ENCODE assay signal across 8 mouse cellular contexts in the genomic region with DNA sequence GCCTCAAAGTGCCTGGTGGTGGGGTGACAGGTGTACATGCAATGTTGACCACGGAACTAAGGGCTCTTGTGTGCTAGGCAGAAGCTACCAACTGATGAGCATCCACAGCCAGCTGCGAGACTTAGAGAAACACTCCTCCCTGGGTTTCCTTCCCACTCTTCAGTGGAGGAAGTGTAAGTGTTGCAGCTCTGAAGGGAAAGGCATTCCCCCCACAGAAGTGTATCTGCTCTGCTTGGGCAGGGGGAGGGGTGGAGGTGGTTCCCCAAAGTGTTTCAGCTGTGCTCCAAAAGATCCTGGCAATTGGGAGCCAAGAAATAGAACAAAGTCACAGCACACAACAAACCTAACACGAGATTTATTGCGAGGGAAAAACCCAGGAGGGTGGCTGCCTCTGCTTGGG. TPM values are rescaled to one million over a fixed set of nuclear protein-coding genes. Genes with fewer than 3 reads are reported as not detected.
A peak's percentile ranks its signal among the peaks of the same experiment; 100 is the strongest.
DNase-seq lines count a peak whose midpoint lies in the region; ATAC-seq and TF ChIP-seq lines count a peak whose summit lies in the region.

No protein-coding gene starts in this region.

- no peaks in the 10 kb centered on the region for H3K27me3 ChIP-seq in kidney, postnatal 0 days (ENCODE audit: insufficient read depth, low read length)
- 0 out of 2 replicates have a peak, but pooled peaks cover 6% of the 10 kb centered on the region for H3K27me3 ChIP-seq in embryonic facial prominence, embryonic 10.5 days (replicated peaks; ENCODE audit: low read depth, poor library complexity, severe bottlenecking)
- no peaks in the 10 kb centered on the region for H3K27me3 ChIP-seq in intestine, embryonic 14.5 days (replicated peaks; ENCODE audit: control insufficient read depth, insufficient read depth, low read length)
- no peaks in the 10 kb centered on the region for H3K27me3 ChIP-seq in midbrain, postnatal 0 days (ENCODE audit: insufficient read depth, low read length)

- H3K27ac ChIP-seq in kidney, postnatal 0 days = 0 out of 2 replicates have a peak overlapping the region, but pooled peaks have one; percentile 2
- H3K27ac ChIP-seq in embryonic facial prominence, embryonic 10.5 days (replicated peaks) = peak overlapping the region; percentile 96
- H3K27ac ChIP-seq in intestine, embryonic 14.5 days (ENCODE audit: low read depth) = peak overlapping the region; percentile 59; the same call in 1 of the 2 replicates
- H3K27ac ChIP-seq in midbrain, postnatal 0 days (ENCODE audit: low read depth, low read length) = peak overlapping the region; percentile 84

- DNase-seq in kidney, postnatal 0 days (ENCODE audit: low spot score) = no peak
- DNase-seq in kidney, adult 9 months = no peak
- no peak for DNase-seq in embryonic facial prominence, embryonic 10.5 days (ENCODE audit: low spot score)
- no peak for DNase-seq in intestine, embryonic 14.5 days (ENCODE audit: low spot score)
- DNase-seq in midbrain, postnatal 0 days (ENCODE audit: low spot score) = no peak
- DNase-seq in adrenal gland, postnatal 14 days = no peak
- DNase-seq in urinary bladder, postnatal 14 days (ENCODE audit: low spot score) = no peak
- DNase-seq in thymus, postnatal 14 days = no peak

- 0 out of 2 replicates have a peak, but pooled peaks cover 1% of the 10 kb centered on the region for H3K36me3 ChIP-seq in kidney, postnatal 0 days (ENCODE audit: insufficient read depth, low read length)
- H3K36me3 ChIP-seq in embryonic facial prominence, embryonic 10.5 days (replicated peaks) = peaks cover 27% of the 10 kb centered on the region
- H3K36me3 ChIP-seq in intestine, embryonic 14.5 days (ENCODE audit: control insufficient read depth, insufficient read depth, low read length) = peaks cover 14% of the 10 kb centered on the region
- peaks cover 5% of the 10 kb centered on the region; the same call in 1 of the 2 replicates for H3K36me3 ChIP-seq in midbrain, postnatal 0 days (ENCODE audit: insufficient read depth, low read length)

- no peak for ATAC-seq in kidney, postnatal 0 days (replicated peaks; ENCODE audit: low FRiP score, low read depth)
- no peak for ATAC-seq in intestine, embryonic 14.5 days (replicated peaks; ENCODE audit: low FRiP score, low TSS enrichment, low read depth)
- no peak; the same call in 1 of the 2 replicates for ATAC-seq in midbrain, postnatal 0 days (ENCODE audit: low FRiP score)

- no peak for TF ChIP-seq CTCF in kidney, postnatal 0 days (IDR thresholded peaks at IDR 0.05; ENCODE audit: low read depth)
- no peak for TF ChIP-seq CTCF in midbrain, postnatal 0 days (IDR thresholded peaks at IDR 0.05)

- H3K9ac ChIP-seq in kidney, postnatal 0 days (ENCODE audit: low read depth, low read length) = no peak overlapping the region
- H3K9ac ChIP-seq in intestine, embryonic 14.5 days (ENCODE audit: low read length) = peak overlapping the region; percentile 53
- H3K9ac ChIP-seq in midbrain, postnatal 0 days (replicated peaks; ENCODE audit: low read length, poor library complexity, severe bottlenecking) = peak overlapping the region; percentile 67

- H3K4me1 ChIP-seq in kidney, postnatal 0 days (replicated peaks; ENCODE audit: insufficient read depth, low read length) = peaks cover 18% of the 10 kb centered on the region
- peaks cover 49% of the 10 kb centered on the region for H3K4me1 ChIP-seq in embryonic facial prominence, embryonic 10.5 days
- peaks cover 28% of the 10 kb centered on the region for H3K4me1 ChIP-seq in intestine, embryonic 14.5 days (replicated peaks; ENCODE audit: control insufficient read depth, insufficient read depth, low read length)
- peaks cover 16% of the 10 kb centered on the region for H3K4me1 ChIP-seq in midbrain, postnatal 0 days (ENCODE audit: insufficient read depth, low read length)

- no peaks in the 10 kb centered on the region for H3K9me3 ChIP-seq in kidney, postnatal 0 days (replicated peaks; ENCODE audit: low read length)
- no peaks in the 10 kb centered on the region for H3K9me3 ChIP-seq in embryonic facial prominence, embryonic 10.5 days
- no peaks in the 10 kb centered on the region for H3K9me3 ChIP-seq in intestine, embryonic 14.5 days (ENCODE audit: control insufficient read depth, low read length)
- no peaks in the 10 kb centered on the region for H3K9me3 ChIP-seq in midbrain, postnatal 0 days (ENCODE audit: low read length)

- H3K4me3 ChIP-seq in kidney, postnatal 0 days (replicated peaks; ENCODE audit: low read depth, low read length) = 0 out of 2 replicates have a peak overlapping the region, but pooled peaks have one; percentile 92
- H3K4me3 ChIP-seq in embryonic facial prominence, embryonic 10.5 days = peak overlapping the region; percentile 99
- peak overlapping the region; percentile 99; the same call in 1 of the 2 replicates for H3K4me3 ChIP-seq in intestine, embryonic 14.5 days (ENCODE audit: low read depth, low read length)
- H3K4me3 ChIP-seq in midbrain, postnatal 0 days (ENCODE audit: low read depth, low read length) = peak overlapping the region; percentile 100

- H3K4me2 ChIP-seq in kidney, postnatal 0 days (ENCODE audit: low read length) = peak overlapping the region; percentile 54
- peak overlapping the region; percentile 82 for H3K4me2 ChIP-seq in intestine, embryonic 14.5 days (ENCODE audit: low read length)
- H3K4me2 ChIP-seq in midbrain, postnatal 0 days (ENCODE audit: low read depth, low read length, poor library complexity, severe bottlenecking) = peak overlapping the region; percentile 98

- WGBS in kidney, postnatal 0 days = 50% methylated on average over 4 of the region's 4 CpGs
- 64% methylated on average over 4 of the region's 4 CpGs for WGBS in embryonic facial prominence, embryonic 10.5 days
- WGBS in intestine, embryonic 14.5 days = 58% methylated on average over 4 of the region's 4 CpGs
- WGBS in midbrain, postnatal 0 days = 71% methylated on average over 4 of the region's 4 CpGs

RNA-seq across cellular contexts. Expression of a gene that starts 0.9 kb away (rescaled TPM):
- polyA plus RNA-seq in kidney, postnatal 0 days (2015; fragmentation: Nextera tagmentation; extraction: Ambion mirVana) = 11.6 and 12.5 TPM in 2 replicates
- polyA plus RNA-seq in embryonic facial prominence, embryonic 10.5 days (2016; fragmentation: Nextera tagmentation; extraction: Ambion mirVana) = 21.9 and 22.1 TPM in 2 replicates
- polyA plus RNA-seq in intestine, embryonic 14.5 days (2014; fragmentation: Nextera tagmentation; extraction: Ambion mirVana) = 16.6 and 19.4 TPM in 2 replicates
- 39.6 and 45.4 TPM in 2 replicates for total RNA-seq in midbrain, postnatal 0 days (2014; rRNA removed)
- polyA plus RNA-seq in midbrain, postnatal 0 days (2015; fragmentation: Nextera tagmentation; extraction: Ambion mirVana) = 9.1 and 9.7 TPM in 2 replicates
- 64.0 and 64.4 TPM in 2 replicates for total RNA-seq in adrenal gland, postnatal 14 days (2021)

RNA-seq across cellular contexts. Expression of a gene that starts 19.4 kb away (rescaled TPM):
- polyA plus RNA-seq in kidney, postnatal 0 days (2015; fragmentation: Nextera tagmentation; extraction: Ambion mirVana) = 0.24 and 0.28 TPM in 2 replicates
- 0.19 and 0.37 TPM in 2 replicates for polyA plus RNA-seq in embryonic facial prominence, embryonic 10.5 days (2016; fragmentation: Nextera tagmentation; extraction: Ambion mirVana)
- polyA plus RNA-seq in intestine, embryonic 14.5 days (2014; fragmentation: Nextera tagmentation; extraction: Ambion mirVana) = 0.44 and 0.77 TPM in 2 replicates
- total RNA-seq in midbrain, postnatal 0 days (2014; rRNA removed) = 0.19 and 0.49 TPM in 2 replicates
- 0.38 and 0.77 TPM in 2 replicates for polyA plus RNA-seq in midbrain, postnatal 0 days (2015; fragmentation: Nextera tagmentation; extraction: Ambion mirVana)
- 1.4 TPM in 1 of 2 replicates, not detected in the other for total RNA-seq in adrenal gland, postnatal 14 days (2021)

RNA-seq across cellular contexts. Expression of a gene that starts 24.4 kb away (rescaled TPM):
- polyA plus RNA-seq in kidney, postnatal 0 days (2015; fragmentation: Nextera tagmentation; extraction: Ambion mirVana) = 3.8 and 4.0 TPM in 2 replicates
- 5.6 and 5.7 TPM in 2 replicates for polyA plus RNA-seq in embryonic facial prominence, embryonic 10.5 days (2016; fragmentation: Nextera tagmentation; extraction: Ambion mirVana)
- 1.8 and 2.1 TPM in 2 replicates for polyA plus RNA-seq in intestine, embryonic 14.5 days (2014; fragmentation: Nextera tagmentation; extraction: Ambion mirVana)
- not detected in 2 replicates for total RNA-seq in midbrain, postnatal 0 days (2014; rRNA removed)
- 4.8 and 5.3 TPM in 2 replicates for polyA plus RNA-seq in midbrain, postnatal 0 days (2015; fragmentation: Nextera tagmentation; extraction: Ambion mirVana)
- total RNA-seq in adrenal gland, postnatal 14 days (2021) = 0.41 and 1.2 TPM in 2 replicates

RNA-seq across cellular contexts. Expression of a gene that starts 38.4 kb away (rescaled TPM):
- polyA plus RNA-seq in kidney, postnatal 0 days (2015; fragmentation: Nextera tagmentation; extraction: Ambion mirVana) = 1.9 and 2.1 TPM in 2 replicates
- 2.3 and 4.1 TPM in 2 replicates for polyA plus RNA-seq in embryonic facial prominence, embryonic 10.5 days (2016; fragmentation: Nextera tagmentation; extraction: Ambion mirVana)
- polyA plus RNA-seq in intestine, embryonic 14.5 days (2014; fragmentation: Nextera tagmentation; extraction: Ambion mirVana) = 4.3 and 4.6 TPM in 2 replicates
- total RNA-seq in midbrain, postnatal 0 days (2014; rRNA removed) = 65.1 and 86.5 TPM in 2 replicates
- 47.9 and 51.3 TPM in 2 replicates for polyA plus RNA-seq in midbrain, postnatal 0 days (2015; fragmentation: Nextera tagmentation; extraction: Ambion mirVana)
- 1.9 and 2.9 TPM in 2 replicates for total RNA-seq in adrenal gland, postnatal 14 days (2021)

RNA-seq across cellular contexts. Expression of a gene that starts 51.7 kb away (rescaled TPM):
- 309 and 334 TPM in 2 replicates for polyA plus RNA-seq in kidney, postnatal 0 days (2015; fragmentation: Nextera tagmentation; extraction: Ambion mirVana)
- 293 and 297 TPM in 2 replicates for polyA plus RNA-seq in embryonic facial prominence, embryonic 10.5 days (2016; fragmentation: Nextera tagmentation; extraction: Ambion mirVana)
- 331 and 336 TPM in 2 replicates for polyA plus RNA-seq in intestine, embryonic 14.5 days (2014; fragmentation: Nextera tagmentation; extraction: Ambion mirVana)
- 97.1 and 106 TPM in 2 replicates for total RNA-seq in midbrain, postnatal 0 days (2014; rRNA removed)
- polyA plus RNA-seq in midbrain, postnatal 0 days (2015; fragmentation: Nextera tagmentation; extraction: Ambion mirVana) = 264 and 291 TPM in 2 replicates
- total RNA-seq in adrenal gland, postnatal 14 days (2021) = 215 and 222 TPM in 2 replicates

Comparison
In these comparisons a context has a peak if more than half of its experiments do, and no peak if none do; other contexts are left out.
1. H3K27ac ChIP-seq: peak in every context shown above with its lines; median percentile 96 in embryonic facial prominence, embryonic 10.5 days; 84 in midbrain, postnatal 0 days; 59 in intestine, embryonic 14.5 days; 2 in kidney, postnatal 0 days.